Mouse (Mus musculus): ENCODE results near the gene Tsacc.

- TF ChIP-seq EP300 (IDR thresholded peaks at IDR 0.05) (no peak), CTCF (IDR thresholded peaks at IDR 0.05) (no peak)
Measured at GRCm38 (mm10) chr3:88276121-88276520, 20.7 kb downstream of the Tsacc start.
